Mouse (Mus musculus) liver, embryonic 13.5 days (tissue): ENCODE measurements around the gene Nt5c1a. TPM values are rescaled to one million over a fixed set of nuclear protein-coding genes. Genes with fewer than 3 reads are reported as not detected.

Experiments
- ATAC-seq: fragments of 200-750 bp; cut with Nextera tagmentation; 2 replicates; pipeline ENCODE4 v1.8.0; 2017; ENCODE audit warnings: low read depth, mild to moderate bottlenecking, moderate number of reproducible peaks, moderate library complexity
- DNase-seq: peaks from one replicate; pipeline ENCODE4 v3.0.0; 2022
- H3K27ac ChIP-seq: fragments of 300-500 bp; sonication (generic); 2 replicates; pipeline ENCODE4 v1.5.1; 2015; ENCODE audit warnings: moderate library complexity, mild to moderate bottlenecking, inconsistent platforms
- H3K27me3 ChIP-seq: fragments of 300-500 bp; sonication (generic); 2 replicates; pipeline ENCODE4 v1.6.1; 2015; ENCODE audit warnings: mild to moderate bottlenecking, inconsistent platforms
- H3K36me3 ChIP-seq: fragments of 300-500 bp; sonication (generic); 2 replicates; pipeline ENCODE4 v1.6.1; 2015; ENCODE audit warnings: mild to moderate bottlenecking, inconsistent platforms
- H3K4me1 ChIP-seq: fragments of 300-500 bp; sonication (generic); replicated peaks from 2 replicates; pipeline ENCODE4 v1.6.1; 2015; ENCODE audit warnings: inconsistent platforms
- H3K4me2 ChIP-seq: fragments of 300-500 bp; sonication (generic); 2 replicates; pipeline ENCODE4 v1.6.1; 2015; ENCODE audit warnings: inconsistent platforms, mild to moderate bottlenecking, moderate library complexity
- H3K4me3 ChIP-seq: fragments of 300-500 bp; sonication (generic); replicated peaks from 2 replicates; pipeline ENCODE4 v1.5.1; 2015; ENCODE audit warnings: mild to moderate bottlenecking, inconsistent platforms
- H3K9ac ChIP-seq: fragments of 300-500 bp; sonication (generic); 2 replicates; pipeline ENCODE4 v1.6.1; 2015; ENCODE audit warnings: mild to moderate bottlenecking, inconsistent platforms
- H3K9me3 ChIP-seq: fragments of 300-500 bp; sonication (generic); replicated peaks from 2 replicates; pipeline ENCODE4 v1.6.1; 2016; ENCODE audit warnings: inconsistent platforms
- WGBS: fragments of 180-500 bp; shearing (Covaris S2); methylation state at CpG from one replicate; pipeline ENCODE4 v1.1.7; 2015; ENCODE audit not compliant: insufficient replicate concordance; 5-methylcytosine and 5-hydroxymethylcytosine counted together
- polyA plus RNA-seq: library from polyadenylated mRNA; unstranded; fragments of >200 nt; fragmentation: Nextera tagmentation; extraction: Ambion mirVana; gene quantifications from 2 replicates; pipeline ENCODE4 v1.2.1, GENCODE M21; 2015

The Nt5c1a gene
- polyA plus RNA-seq, 1 experiment from 2014 or later, result not detected

DNA sequence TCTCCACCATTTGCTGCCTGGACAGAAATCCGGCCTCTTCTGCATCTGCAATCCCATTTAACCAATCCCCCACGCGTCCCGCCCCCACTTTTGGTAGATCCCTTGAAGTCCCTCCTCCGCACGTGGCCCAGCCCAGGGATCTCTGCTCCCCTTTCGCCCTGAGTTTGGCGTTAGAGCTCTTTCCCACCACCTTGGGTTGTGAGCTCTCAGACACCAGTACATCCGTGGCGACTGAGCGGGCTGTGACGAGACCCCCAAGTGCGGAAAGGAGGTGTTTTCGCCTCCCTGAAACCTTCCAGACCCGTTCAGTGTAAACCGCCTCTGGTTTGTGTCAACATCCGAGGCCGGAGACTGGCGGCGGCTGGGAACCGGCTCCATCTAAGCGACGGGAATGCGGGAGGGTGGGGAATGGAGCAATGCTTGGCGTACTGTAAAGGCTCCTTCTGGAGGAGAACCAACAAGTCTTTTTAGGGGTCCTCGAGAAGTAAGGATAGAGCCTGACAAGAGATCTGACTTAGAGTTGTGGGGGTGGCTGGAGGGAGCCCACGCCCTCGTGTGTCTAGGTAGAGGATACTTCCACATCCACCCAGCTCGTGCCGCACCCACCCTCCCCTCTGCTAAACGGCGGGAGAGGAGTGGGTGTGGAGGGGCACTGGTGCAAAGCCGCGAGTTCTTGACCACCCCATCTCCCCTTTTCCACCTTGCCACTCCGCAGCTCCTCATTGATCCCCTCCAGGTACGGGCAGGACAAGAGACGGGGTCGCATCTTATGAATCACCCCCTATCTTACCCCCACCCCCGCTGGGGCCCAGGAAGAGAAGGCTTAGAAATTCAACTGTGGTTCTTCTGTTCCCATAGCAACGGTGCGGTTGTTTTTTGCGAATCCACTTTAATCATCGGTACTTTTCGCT lies 18.7 kb upstream of the Nt5c1a start, which contains the start of gene Hpcal4:
Gene Hpcal4, plus strand, starts transcription at position 900 of the 911 bp plus-strand sequence.
- DNase-seq (no peak), ATAC-seq (no peak; the same call in 1 of the 2 replicates)
- Histone ChIP-seq H3K4me3 (peak within 1 kb of the TSS; percentile 33), H3K9ac (no peak within 1 kb of the TSS), H3K4me2 (peak within 1 kb of the TSS; percentile 53), H3K27ac (no peak within 1 kb of the TSS), H3K4me1 (peaks cover 8% of the 10 kb centered on the region; the same call in 1 of the 2 replicates), H3K9me3 (no peaks in the 10 kb centered on the region), H3K36me3 (no peaks in the 10 kb centered on the region), H3K27me3 (peaks cover 86% of the 10 kb centered on the region)
- WGBS, result 2% methylated on average over 44 of the region's 44 CpGs

GRCm38 (mm10) chr4:123183239-123184056 lies 17.9 kb upstream of the Nt5c1a start:
- WGBS, result 8% methylated on average over 44 of the region's 44 CpGs
- Histone ChIP-seq H3K4me2 (peak overlapping the region; percentile 53), H3K9me3 (no peaks in the 10 kb centered on the region), H3K36me3 (no peaks in the 10 kb centered on the region), H3K27me3 (peaks cover 86% of the 10 kb centered on the region), H3K9ac (no peak overlapping the region), H3K4me1 (peaks cover 8% of the 10 kb centered on the region; the same call in 1 of the 2 replicates), H3K27ac (no peak overlapping the region), H3K4me3 (peak overlapping the region; percentile 33)
- ATAC-seq (peak; percentile 86), DNase-seq (peak; percentile 45)

- Histone ChIP-seq H3K4me1 (peaks cover 8% of the 10 kb centered on the region; the same call in 1 of the 2 replicates), H3K27ac (no peak overlapping the region), H3K9ac (no peak overlapping the region), H3K9me3 (no peaks in the 10 kb centered on the region), H3K4me2 (no peak overlapping the region), H3K4me3 (no peak overlapping the region), H3K36me3 (no peaks in the 10 kb centered on the region), H3K27me3 (peaks cover 79% of the 10 kb centered on the region)
- WGBS, result 32% methylated on average over 3 of the region's 3 CpGs
- ATAC-seq (no peak), DNase-seq (no peak)
These were observed 16.5 kb upstream of the Nt5c1a start for GRCm38 (mm10) chr4:123184816-123185215.

- Histone ChIP-seq H3K4me1 (no peaks in the 10 kb centered on the region), H3K4me2 (no peak overlapping the region), H3K27me3 (peaks cover 55% of the 10 kb centered on the region), H3K9ac (no peak overlapping the region), H3K27ac (no peak overlapping the region), H3K36me3 (no peaks in the 10 kb centered on the region), H3K4me3 (no peak overlapping the region), H3K9me3 (no peaks in the 10 kb centered on the region)
- ATAC-seq (no peak), DNase-seq (no peak)
- WGBS, result 64% methylated on average over 11 of the region's 11 CpGs
These were observed 9.0 kb upstream of the Nt5c1a start for GRCm38 (mm10) chr4:123192336-123192735.

GRCm38 (mm10) chr4:123193791-123194190 lies 7.5 kb upstream of the Nt5c1a start:
- WGBS, result 83% methylated on average over 11 of the region's 11 CpGs
- ATAC-seq, result no peak
- H3K36me3 ChIP-seq, result no peaks in the 10 kb centered on the region
- H3K9ac ChIP-seq, result no peak overlapping the region
- no peak for DNase-seq
- H3K4me2 ChIP-seq, result no peak overlapping the region
- H3K27me3 ChIP-seq, result peaks cover 65% of the 10 kb centered on the region
- H3K27ac ChIP-seq, result no peak overlapping the region
- no peaks in the 10 kb centered on the region for H3K9me3 ChIP-seq
- no peaks in the 10 kb centered on the region for H3K4me1 ChIP-seq
- no peak overlapping the region for H3K4me3 ChIP-seq

DNA sequence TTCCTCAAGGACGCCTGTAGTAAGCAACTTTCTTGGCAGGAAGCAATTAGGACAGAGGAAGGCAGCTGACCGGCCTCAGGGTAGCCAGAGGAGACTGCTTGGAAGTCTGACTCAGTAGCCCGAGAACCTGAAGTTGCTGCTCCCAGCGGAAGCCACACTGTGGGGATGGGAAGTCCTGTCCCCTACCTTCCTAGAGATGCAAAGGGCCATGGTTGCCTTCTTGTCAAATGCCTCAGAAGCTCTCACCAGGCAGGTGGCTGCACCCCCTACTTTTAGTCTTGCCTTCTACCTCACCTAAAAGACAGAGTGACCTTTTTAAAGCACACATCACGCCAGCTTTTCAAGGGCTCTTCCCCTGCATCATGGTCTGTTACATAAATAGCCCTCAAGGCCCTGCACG lies 4.6 kb upstream of the Nt5c1a start:
- Histone ChIP-seq H3K27me3 (peaks cover 84% of the 10 kb centered on the region), H3K27ac (no peak overlapping the region)
- ATAC-seq, result no peak

DNA sequence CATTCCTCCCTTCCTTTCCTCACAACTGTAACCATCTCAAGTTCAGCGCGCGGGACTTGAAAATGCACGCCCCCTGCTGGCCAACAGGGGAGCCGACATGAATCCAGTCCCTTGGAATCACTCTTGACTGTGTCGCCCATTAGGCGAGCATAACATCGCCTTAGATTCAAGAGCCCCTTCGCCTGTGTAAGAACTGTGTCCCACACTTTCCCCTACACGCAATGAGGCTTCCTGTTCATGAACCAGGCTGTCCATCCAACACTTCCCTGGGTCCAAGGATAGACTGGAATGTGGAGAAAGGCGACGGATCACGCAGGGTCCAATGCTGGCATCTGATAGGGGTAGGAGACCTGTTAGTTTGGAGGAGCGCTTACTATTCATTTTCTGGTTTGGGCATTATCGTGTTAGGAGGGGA lies 526 bp upstream of the Nt5c1a start:
- ATAC-seq, result no peak
- peaks cover 83% of the 10 kb centered on the region for H3K27me3 ChIP-seq
- H3K4me1 ChIP-seq, result peaks cover 7% of the 10 kb centered on the region
- H3K9ac ChIP-seq, result no peak overlapping the region
- no peak overlapping the region for H3K27ac ChIP-seq
- peak overlapping the region; percentile 32; the same call in 1 of the 2 replicates for H3K4me3 ChIP-seq
- H3K9me3 ChIP-seq, result no peaks in the 10 kb centered on the region
- peak overlapping the region; percentile 52 for H3K4me2 ChIP-seq
- H3K36me3 ChIP-seq, result no peaks in the 10 kb centered on the region
- no peak for DNase-seq
- whole genome bisulfite sequencing, result 2% methylated on average over 15 of the region's 15 CpGs

More for the DNA sequence above, 4.6 kb upstream of the Nt5c1a start:
- 36% methylated on average over 6 of the region's 6 CpGs for WGBS
- no peak overlapping the region for H3K4me3 ChIP-seq
- H3K9ac ChIP-seq, result no peak overlapping the region
- H3K4me1 ChIP-seq, result peaks cover 7% of the 10 kb centered on the region
- H3K9me3 ChIP-seq, result no peaks in the 10 kb centered on the region
- DNase-seq, result no peak
- H3K4me2 ChIP-seq, result no peak overlapping the region
- no peaks in the 10 kb centered on the region for H3K36me3 ChIP-seq

DNA sequence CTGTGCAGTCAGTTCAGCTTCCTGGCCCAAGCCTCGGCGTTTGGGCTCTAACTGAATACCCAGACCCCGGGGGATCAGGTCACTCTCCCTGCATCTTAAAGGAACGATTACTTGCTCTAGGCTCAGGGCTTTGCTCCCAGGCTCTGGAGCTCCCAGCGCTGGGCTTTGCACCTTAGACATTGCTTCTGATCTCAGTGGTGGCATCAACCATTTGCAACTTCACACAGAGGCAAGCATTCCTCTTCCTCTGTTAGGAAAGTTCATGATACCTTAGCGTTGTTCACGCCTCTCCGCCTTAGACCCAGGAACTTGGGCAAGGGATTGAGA lies 753 bp downstream of the Nt5c1a start:
- Histone ChIP-seq H3K9me3 (no peaks in the 10 kb centered on the region), H3K27ac (no peak overlapping the region), H3K4me3 (no peak overlapping the region), H3K4me1 (peaks cover 7% of the 10 kb centered on the region), H3K4me2 (no peak overlapping the region), H3K36me3 (no peaks in the 10 kb centered on the region), H3K9ac (no peak overlapping the region), H3K27me3 (peaks cover 79% of the 10 kb centered on the region)
- DNase-seq (no peak), ATAC-seq (no peak)
- WGBS, result 15% methylated on average over 8 of the region's 8 CpGs

DNA sequence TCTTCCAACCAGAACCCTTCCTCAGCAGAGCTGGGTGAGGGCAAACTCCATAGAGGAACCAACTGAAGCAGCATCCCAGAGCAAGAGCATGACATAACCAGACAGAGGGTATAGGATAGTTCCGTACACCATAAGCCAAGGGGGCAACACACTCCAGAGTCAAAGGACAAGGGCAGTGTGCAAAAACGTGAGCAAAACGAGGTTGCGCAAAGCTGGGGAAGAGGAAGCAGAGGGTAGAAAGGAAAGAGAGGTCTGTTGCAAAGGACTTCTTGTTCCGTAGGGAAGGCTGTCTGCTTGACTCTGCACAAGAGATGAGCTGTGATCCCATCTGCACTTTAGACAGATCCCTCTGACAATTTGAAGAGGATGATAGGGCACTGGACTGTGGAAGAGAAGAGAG lies 6.0 kb downstream of the Nt5c1a start:
- Histone ChIP-seq H3K4me1 (no peaks in the 10 kb centered on the region), H3K36me3 (no peaks in the 10 kb centered on the region), H3K27ac (no peak overlapping the region), H3K27me3 (peaks cover 42% of the 10 kb centered on the region), H3K4me3 (no peak overlapping the region), H3K4me2 (no peak overlapping the region), H3K9me3 (no peaks in the 10 kb centered on the region), H3K9ac (no peak overlapping the region)
- DNase-seq (no peak), ATAC-seq (no peak)
- WGBS, result 28% methylated on average over 5 of the region's 5 CpGs

DNA sequence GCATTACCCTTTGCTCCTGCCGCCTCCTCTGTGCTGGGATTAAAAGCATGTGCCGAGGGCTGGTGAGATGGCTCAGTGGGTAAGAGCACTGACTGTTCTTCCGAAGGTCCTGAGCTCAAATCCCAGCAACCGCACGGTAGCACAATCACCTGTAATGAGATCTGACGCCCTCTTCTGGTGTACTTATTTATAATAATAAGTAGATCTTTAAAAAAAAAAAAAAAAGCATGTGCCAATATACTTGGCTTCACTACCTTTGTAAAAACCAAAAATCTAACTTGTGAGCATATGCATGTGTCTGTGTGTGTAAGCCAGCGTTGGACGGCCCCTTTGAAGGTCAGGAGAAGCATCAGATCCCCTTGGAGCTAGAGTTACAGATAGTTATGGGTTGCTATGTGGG lies 9.7 kb downstream of the Nt5c1a start:
- no peak overlapping the region for H3K9ac ChIP-seq
- ATAC-seq, result no peak
- H3K27ac ChIP-seq, result no peak overlapping the region
- no peak overlapping the region for H3K4me3 ChIP-seq
- no peaks in the 10 kb centered on the region for H3K36me3 ChIP-seq
- H3K27me3 ChIP-seq, result peaks cover 21% of the 10 kb centered on the region; the same call in 1 of the 2 replicates
- H3K9me3 ChIP-seq, result no peaks in the 10 kb centered on the region
- H3K4me1 ChIP-seq, result no peaks in the 10 kb centered on the region
- no peak for DNase-seq
- WGBS, result 39% methylated on average over 8 of the region's 8 CpGs
- no peak overlapping the region for H3K4me2 ChIP-seq

GRCm38 (mm10) chr4:123211453-123211852 lies 10.1 kb downstream of the Nt5c1a start:
- WGBS, result 43% methylated on average over 5 of the region's 5 CpGs
- no peaks in the 10 kb centered on the region for H3K36me3 ChIP-seq
- no peak overlapping the region for H3K4me3 ChIP-seq
- H3K4me2 ChIP-seq, result no peak overlapping the region
- H3K4me1 ChIP-seq, result no peaks in the 10 kb centered on the region
- H3K27ac ChIP-seq, result no peak overlapping the region
- H3K9me3 ChIP-seq, result no peaks in the 10 kb centered on the region
- H3K9ac ChIP-seq, result no peak overlapping the region
- ATAC-seq (no peak), DNase-seq (no peak)
- peaks cover 16% of the 10 kb centered on the region; the same call in 1 of the 2 replicates for H3K27me3 ChIP-seq
